Comparison of ENCODE assay signal across 8 mouse cellular contexts in genomic region chr2:165074937-165075336, GRCm38 (mm10). TPM values are rescaled to one million over a fixed set of nuclear protein-coding genes. Genes with fewer than 3 reads are reported as not detected.
A peak's percentile ranks its signal among the peaks of the same experiment; 100 is the strongest.
DNase-seq lines count a peak whose midpoint lies in the region; ATAC-seq and TF ChIP-seq lines count a peak whose summit lies in the region.

No protein-coding gene starts in this region.

- H3K9ac ChIP-seq in embryonic facial prominence, embryonic 11.5 days (replicated peaks; ENCODE audit: low read length): no peak overlapping the region
- H3K9ac ChIP-seq in heart, adult 2 months (ENCODE audit: low read depth, low read length): no peak overlapping the region
- no peak overlapping the region for H3K9ac ChIP-seq in kidney, embryonic 15.5 days
- H3K9ac ChIP-seq in liver, embryonic 11.5 days (ENCODE audit: low read depth, low read length): no peak overlapping the region
- no peak overlapping the region for H3K9ac ChIP-seq in neural tube, embryonic 15.5 days (replicated peaks)

- H3K9me3 ChIP-seq in embryonic facial prominence, embryonic 11.5 days (replicated peaks; ENCODE audit: control insufficient read depth, low read length): no peaks in the 10 kb centered on the region
- no peaks in the 10 kb centered on the region for H3K9me3 ChIP-seq in kidney, embryonic 15.5 days (replicated peaks)
- no peaks in the 10 kb centered on the region for H3K9me3 ChIP-seq in liver, embryonic 11.5 days (ENCODE audit: control insufficient read depth, low read length)
- no peaks in the 10 kb centered on the region for H3K9me3 ChIP-seq in neural tube, embryonic 15.5 days (replicated peaks)

- ATAC-seq in embryonic facial prominence, embryonic 11.5 days (replicated peaks; ENCODE audit: insufficient number of reproducible peaks, low FRiP score, low TSS enrichment, low read depth): no peak
- ATAC-seq in kidney, embryonic 15.5 days (replicated peaks; ENCODE audit: low FRiP score): peak; percentile 59; the same call in 1 of the 2 replicates
- 0 out of 2 replicates have a peak, but pooled peaks have one; percentile 20 for ATAC-seq in liver, embryonic 11.5 days (replicated peaks; ENCODE audit: low FRiP score)
- peak; percentile 45; the same call in 1 of the 2 replicates for ATAC-seq in neural tube, embryonic 15.5 days (ENCODE audit: low FRiP score)

- no peaks in the 10 kb centered on the region for H3K36me3 ChIP-seq in embryonic facial prominence, embryonic 11.5 days (replicated peaks; ENCODE audit: control insufficient read depth, insufficient read depth, low read depth, low read length)
- H3K36me3 ChIP-seq in heart, adult 2 months (ENCODE audit: control insufficient read depth, insufficient read depth, low read length): no peaks in the 10 kb centered on the region
- no peaks in the 10 kb centered on the region for H3K36me3 ChIP-seq in kidney, embryonic 15.5 days
- H3K36me3 ChIP-seq in liver, embryonic 11.5 days (ENCODE audit: control insufficient read depth, insufficient read depth, low read length): no peaks in the 10 kb centered on the region
- H3K36me3 ChIP-seq in neural tube, embryonic 15.5 days: no peaks in the 10 kb centered on the region

- WGBS in embryonic facial prominence, embryonic 11.5 days: 40% methylated on average over 2 of the region's 2 CpGs
- 28% methylated on average over 2 of the region's 2 CpGs for WGBS in heart, adult 2 months
- WGBS in kidney, embryonic 15.5 days: 43% methylated on average over 2 of the region's 2 CpGs
- WGBS in liver, embryonic 11.5 days: 33% methylated on average over 2 of the region's 2 CpGs
- 40% methylated on average over 2 of the region's 2 CpGs for WGBS in neural tube, embryonic 15.5 days

- H3K79me2 ChIP-seq in heart, adult 2 months (replicated peaks; ENCODE audit: control insufficient read depth, insufficient read depth, low read length): no peaks in the 10 kb centered on the region

- peaks cover 34% of the 10 kb centered on the region for H3K27me3 ChIP-seq in embryonic facial prominence, embryonic 11.5 days (ENCODE audit: control insufficient read depth, insufficient read depth, low read length)
- peaks cover 5% of the 10 kb centered on the region for H3K27me3 ChIP-seq in heart, adult 2 months (ENCODE audit: control insufficient read depth, insufficient read depth, low read length)
- H3K27me3 ChIP-seq in kidney, embryonic 15.5 days: peaks cover 94% of the 10 kb centered on the region
- H3K27me3 ChIP-seq in liver, embryonic 11.5 days (replicated peaks; ENCODE audit: control insufficient read depth, insufficient read depth, low read length): peaks cover 78% of the 10 kb centered on the region
- peaks cover 73% of the 10 kb centered on the region for H3K27me3 ChIP-seq in neural tube, embryonic 15.5 days (replicated peaks)

- no peak for TF ChIP-seq POLR2A in heart, adult 2 months (IDR thresholded peaks at IDR 0.05; ENCODE audit: insufficient read depth, low read depth, low read length)

- intact Hi-C loops in heart, adult 2 months (cut with DNase I): loop anchor here (1.0 to 5.0 kb wide), 5 partner anchors 37 to 412 kb away; no protein-coding TSS in a partner anchor

- no peak; the same call in 1 of the 2 replicates for TF ChIP-seq CTCF in heart, adult 2 months (IDR thresholded peaks at IDR 0.05)

- no peak overlapping the region for H3K4me3 ChIP-seq in embryonic facial prominence, embryonic 11.5 days (ENCODE audit: low read depth, low read length)
- H3K4me3 ChIP-seq in heart, adult 2 months: no peak overlapping the region
- H3K4me3 ChIP-seq in kidney, embryonic 15.5 days (replicated peaks): no peak overlapping the region
- H3K4me3 ChIP-seq in liver, embryonic 11.5 days (ENCODE audit: low read depth, low read length): no peak overlapping the region
- no peak overlapping the region for H3K4me3 ChIP-seq in neural tube, embryonic 15.5 days (replicated peaks)

- peak; percentile 82; the same call in 1 of the 2 replicates for TF ChIP-seq EP300 in heart, adult 2 months (IDR thresholded peaks at IDR 0.05; ENCODE audit: insufficient read depth, low read depth, low read length)

- no peak overlapping the region for H3K4me2 ChIP-seq in embryonic facial prominence, embryonic 11.5 days (ENCODE audit: low read depth, low read length)
- H3K4me2 ChIP-seq in kidney, embryonic 15.5 days: no peak overlapping the region
- no peak overlapping the region for H3K4me2 ChIP-seq in liver, embryonic 11.5 days
- H3K4me2 ChIP-seq in neural tube, embryonic 15.5 days: no peak overlapping the region

- no peaks in the 10 kb centered on the region; the same call in 1 of the 2 replicates for H3K4me1 ChIP-seq in embryonic facial prominence, embryonic 11.5 days (ENCODE audit: control insufficient read depth, insufficient read depth, low read length)
- no peaks in the 10 kb centered on the region; the same call in 1 of the 2 replicates for H3K4me1 ChIP-seq in heart, adult 2 months (ENCODE audit: control insufficient read depth, insufficient read depth, low read length)
- H3K4me1 ChIP-seq in kidney, embryonic 15.5 days: peaks cover 33% of the 10 kb centered on the region
- no peaks in the 10 kb centered on the region for H3K4me1 ChIP-seq in liver, embryonic 11.5 days (replicated peaks; ENCODE audit: control insufficient read depth, insufficient read depth, low read length)
- H3K4me1 ChIP-seq in neural tube, embryonic 15.5 days: peaks cover 61% of the 10 kb centered on the region

- no peak overlapping the region for H3K27ac ChIP-seq in embryonic facial prominence, embryonic 11.5 days (replicated peaks; ENCODE audit: low read depth, low read length)
- no peak overlapping the region; the same call in none of the 2 replicates for H3K27ac ChIP-seq in heart, adult 2 months
- H3K27ac ChIP-seq in kidney, embryonic 15.5 days: no peak overlapping the region
- H3K27ac ChIP-seq in liver, embryonic 11.5 days (ENCODE audit: low read depth, low read length): no peak overlapping the region
- no peak overlapping the region; the same call in 1 of the 2 replicates for H3K27ac ChIP-seq in neural tube, embryonic 15.5 days (replicated peaks)

- DNase-seq in CD8-positive naive resting alpha-beta T cell, adult 2 months (ENCODE audit: low read depth in 2 of 2, low spot score in 2 of 2): peak; percentile 54 to 72
- DNase-seq in adrenal gland, postnatal 36 days: peak; percentile 82 to 85
- peak; percentile 86 for DNase-seq in embryonic facial prominence, embryonic 11.5 days (ENCODE audit: low spot score)
- DNase-seq in heart, adult 2 months: peak; percentile 75 to 87
- peak; percentile 59 for DNase-seq in liver, embryonic 11.5 days (ENCODE audit: low spot score)
- DNase-seq in telencephalon, adult 2 months (ENCODE audit: low read depth, low spot score): peak; percentile 60

RNA-seq across cellular contexts. Expression of gene 1700025C18Rik, which starts 15.6 kb away (rescaled TPM):
- not detected for total RNA-seq in adrenal gland, postnatal 36 days (2021)
- not detected in 2 replicates for polyA plus RNA-seq in embryonic facial prominence, embryonic 11.5 days (2014; fragmentation: Nextera tagmentation; extraction: Ambion mirVana)
- total RNA-seq in heart, adult 2 months (2021): not detected
- polyA plus RNA-seq in heart, adult 2 months (2012; rRNA removed): not detected in 2 replicates
- polyA plus RNA-seq in kidney, embryonic 15.5 days (2015; fragmentation: Nextera tagmentation; extraction: Ambion mirVana): not detected in 2 replicates
- polyA plus RNA-seq in liver, embryonic 11.5 days (2014; fragmentation: Nextera tagmentation; extraction: Ambion mirVana): not detected in 2 replicates
- polyA plus RNA-seq in neural tube, embryonic 15.5 days (2015; fragmentation: Nextera tagmentation; extraction: Ambion mirVana): not detected in 2 replicates

RNA-seq across cellular contexts. Expression of gene Cd40, which starts 19.5 kb away (rescaled TPM):
- total RNA-seq in adrenal gland, postnatal 36 days (2021): 1 to 10 TPM; 1.7 TPM
- polyA plus RNA-seq in embryonic facial prominence, embryonic 11.5 days (2014; fragmentation: Nextera tagmentation; extraction: Ambion mirVana): 5.3 and 6.1 TPM in 2 replicates
- total RNA-seq in heart, adult 2 months (2021): 1 to 10 TPM; 2.0 to 2.2 TPM
- 4.6 and 7.1 TPM in 2 replicates for polyA plus RNA-seq in heart, adult 2 months (2012; rRNA removed)
- polyA plus RNA-seq in kidney, embryonic 15.5 days (2015; fragmentation: Nextera tagmentation; extraction: Ambion mirVana): 7.4 and 8.4 TPM in 2 replicates
- 5.5 and 7.7 TPM in 2 replicates for polyA plus RNA-seq in liver, embryonic 11.5 days (2014; fragmentation: Nextera tagmentation; extraction: Ambion mirVana)
- 6.9 and 11.0 TPM in 2 replicates for polyA plus RNA-seq in neural tube, embryonic 15.5 days (2015; fragmentation: Nextera tagmentation; extraction: Ambion mirVana)

RNA-seq across cellular contexts. Expression of gene Ncoa5, which starts 40.3 kb away (rescaled TPM):
- total RNA-seq in adrenal gland, postnatal 36 days (2021): 10 to 100 TPM; 28.9 to 36.0 TPM
- polyA plus RNA-seq in embryonic facial prominence, embryonic 11.5 days (2014; fragmentation: Nextera tagmentation; extraction: Ambion mirVana): 64.9 and 71.9 TPM in 2 replicates
- total RNA-seq in heart, adult 2 months (2021): 10 to 100 TPM; 18.6 to 20.6 TPM
- 16.4 and 21.2 TPM in 2 replicates for polyA plus RNA-seq in heart, adult 2 months (2012; rRNA removed)
- polyA plus RNA-seq in kidney, embryonic 15.5 days (2015; fragmentation: Nextera tagmentation; extraction: Ambion mirVana): 73.5 and 79.6 TPM in 2 replicates
- 45.0 and 45.9 TPM in 2 replicates for polyA plus RNA-seq in liver, embryonic 11.5 days (2014; fragmentation: Nextera tagmentation; extraction: Ambion mirVana)
- polyA plus RNA-seq in neural tube, embryonic 15.5 days (2015; fragmentation: Nextera tagmentation; extraction: Ambion mirVana): 85.1 TPM in 2 replicates
